In the genomic region with DNA sequence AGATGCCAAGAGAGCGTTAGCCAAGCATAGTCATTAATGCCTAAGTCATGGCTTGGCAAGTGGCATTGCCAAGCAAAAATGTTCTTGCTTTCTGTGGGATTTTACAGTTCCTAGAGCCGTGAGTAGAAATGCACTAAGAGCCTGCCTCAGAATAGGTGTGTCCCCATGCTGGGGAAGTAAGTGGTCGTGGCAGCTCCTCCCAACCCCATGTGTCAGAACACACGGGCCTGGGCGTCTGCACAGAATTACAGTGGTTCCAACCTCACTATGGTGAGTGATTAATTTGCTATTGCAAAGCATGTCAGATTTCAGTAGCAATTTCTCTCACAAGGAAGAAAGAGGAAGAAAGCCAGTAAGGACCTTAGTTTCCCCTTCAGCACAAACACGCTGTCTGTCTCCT, we compare ENCODE assay signal across 1 mouse cellular context.
TF ChIP-seq lines count a peak whose summit lies in the region.

No protein-coding gene starts in this region.

TF ChIP-seq in MEL, 35 proteins besides CTCF, POLR2A, EP300 and RAD21 (continued from another document):
- no peak for TF ChIP-seq NRF1 (IDR thresholded peaks at IDR 0.05; ENCODE audit: insufficient read depth, low read depth, low read length, poor library complexity, severe bottlenecking)
